Mouse (Mus musculus) ES-Bruce4 (cell line): ENCODE measurements at regions not wholly inside any gene's neighbourhood (a gene's known extent, or its start where the extent isn't known, plus 50 kb on each side); places are given as distances from the start of the nearest gene placed in this dataset.
"Not testable (repeated sequence)": the region's sequence is repeated elsewhere in the genome, so short reads cannot be mapped to it uniquely, and the experiment has no call there.

Experiments
- H3K27ac ChIP-seq: 2 replicates; pipeline ENCODE4 v1.5.1; 2012; ENCODE audit warnings: low read length, inconsistent platforms; ENCODE audit not compliant: insufficient read depth
- H3K27me3 ChIP-seq: 2 replicates; pipeline ENCODE4 v1.6.1; 2012; ENCODE audit warnings: mild to moderate bottlenecking, low read length, inconsistent platforms; ENCODE audit not compliant: control insufficient read depth, poor library complexity, insufficient read depth, severe bottlenecking
- H3K36me3 ChIP-seq: 2 replicates; pipeline ENCODE4 v1.6.1; 2012; ENCODE audit warnings: inconsistent platforms, mild to moderate bottlenecking, low read length, moderate library complexity; ENCODE audit not compliant: control insufficient read depth, poor library complexity, insufficient read depth, severe bottlenecking
- H3K4me1 ChIP-seq: one replicate; pipeline ENCODE4 v1.8.1; 2011; ENCODE audit warnings: low read length; ENCODE audit not compliant: control insufficient read depth, insufficient read depth
- H3K4me3 ChIP-seq: 2 replicates; pipeline ENCODE4 v1.5.1; 2011; ENCODE audit warnings: low read depth, mild to moderate bottlenecking, low read length
- H3K9ac ChIP-seq: 2 replicates; pipeline ENCODE4 v1.6.1; 2012; ENCODE audit warnings: low read depth, mild to moderate bottlenecking, inconsistent platforms; ENCODE audit not compliant: poor library complexity, severe bottlenecking
- H3K9me3 ChIP-seq: replicated peaks from 2 replicates; pipeline ENCODE4 v1.6.1; 2012; ENCODE audit warnings: mild to moderate bottlenecking, low read length, inconsistent platforms; ENCODE audit not compliant: control insufficient read depth, poor library complexity, insufficient read depth, severe bottlenecking
- CTCF ChIP-seq: IDR thresholded peaks from one replicate; pipeline ENCODE4 v1.8.1; 2011; ENCODE audit warnings: low read depth, low read length
- EP300 ChIP-seq: IDR thresholded peaks from 2 replicates; pipeline ENCODE4 v1.6.1; 2011; ENCODE audit warnings: low read depth, low read length; ENCODE audit not compliant: insufficient read depth
- POLR2A ChIP-seq: IDR thresholded peaks from one replicate; pipeline ENCODE4 v1.8.1; 2011; ENCODE audit warnings: low read length; ENCODE audit not compliant: insufficient read depth

DNA sequence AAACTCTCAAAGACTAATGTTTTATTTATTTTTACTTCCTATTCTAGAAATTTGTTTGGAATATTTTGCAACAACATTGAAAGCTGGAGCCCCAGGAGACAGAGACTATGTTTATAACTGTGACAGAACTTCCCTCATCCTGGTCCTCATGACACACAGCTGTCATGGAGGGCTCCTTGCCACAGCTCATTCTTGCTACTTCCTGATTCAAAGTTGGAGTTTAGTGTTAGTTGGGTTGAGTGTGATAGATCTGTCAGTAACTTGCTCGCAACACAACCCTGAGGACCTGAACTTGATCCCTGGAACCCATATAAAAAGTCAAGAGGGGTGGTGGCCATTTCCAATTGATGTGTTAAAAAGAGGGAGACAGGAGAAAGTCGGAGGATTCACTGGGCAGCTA, 328.3 kb upstream of the Nox3 start:
- no peak overlapping the region for H3K9ac ChIP-seq
- no peak for TF ChIP-seq CTCF
- TF ChIP-seq POLR2A: no peak
- TF ChIP-seq EP300: no peak
- no peaks in the 10 kb centered on the region for H3K4me1 ChIP-seq
- H3K27me3 ChIP-seq: no peaks in the 10 kb centered on the region
- H3K36me3 ChIP-seq: no peaks in the 10 kb centered on the region
- H3K4me3 ChIP-seq: no peak overlapping the region
- H3K27ac ChIP-seq: no peak overlapping the region
- no peaks in the 10 kb centered on the region for H3K9me3 ChIP-seq

DNA sequence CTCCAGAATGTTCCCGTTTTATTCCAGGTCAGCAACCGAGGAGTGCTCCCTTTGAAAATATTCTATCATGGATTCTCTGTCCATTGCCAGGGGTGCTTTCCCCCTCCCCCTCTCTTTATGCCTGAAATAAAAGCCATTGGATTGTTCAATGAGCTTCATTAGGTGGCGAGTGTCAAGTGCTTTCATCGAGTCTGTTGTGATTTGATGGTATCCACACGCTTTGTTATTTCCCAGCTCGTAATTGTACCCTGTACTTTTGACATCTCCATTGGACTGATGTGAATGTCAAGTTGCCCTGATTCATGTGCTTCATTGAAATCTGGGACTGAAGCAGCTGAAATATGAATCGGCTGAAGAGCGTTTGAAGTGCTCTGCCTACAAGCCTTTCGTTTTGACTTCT, 333.1 kb upstream of the Nox3 start:
- H3K4me1 ChIP-seq: no peaks in the 10 kb centered on the region
- no peaks in the 10 kb centered on the region for H3K27me3 ChIP-seq
- no peak overlapping the region for H3K27ac ChIP-seq
- no peak overlapping the region for H3K9ac ChIP-seq
- no peaks in the 10 kb centered on the region for H3K36me3 ChIP-seq
- TF ChIP-seq EP300 (no peak), POLR2A (no peak), CTCF (no peak)
- no peak overlapping the region for H3K4me3 ChIP-seq
- no peaks in the 10 kb centered on the region for H3K9me3 ChIP-seq

DNA sequence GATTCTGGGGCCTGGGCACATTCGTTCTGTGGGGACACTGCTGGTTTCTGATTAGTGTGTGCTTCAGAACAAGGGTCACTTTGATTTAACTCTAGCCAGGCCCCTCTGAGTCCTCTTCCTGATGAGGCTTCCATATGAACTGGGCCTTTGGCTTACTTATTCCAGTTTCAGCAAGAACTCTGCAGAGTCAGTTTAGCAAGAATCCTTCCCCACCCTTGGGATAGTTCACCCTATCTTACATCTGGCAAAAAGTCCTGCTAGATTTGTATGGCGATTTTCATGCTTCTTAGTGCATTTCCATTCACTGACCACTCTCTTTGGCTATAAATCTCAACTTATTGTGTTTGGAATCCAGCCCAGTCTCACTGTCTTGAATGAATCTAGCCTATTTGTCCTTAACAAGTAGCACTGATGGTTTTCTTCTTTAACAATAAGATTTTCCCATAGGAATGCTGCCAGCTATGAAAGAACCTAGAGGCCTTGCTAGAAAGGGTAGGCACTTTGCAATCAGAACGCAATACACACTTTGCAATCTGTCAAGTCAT, 338.8 kb upstream of the Nox3 start:
- H3K27ac ChIP-seq: no peak overlapping the region
- no peaks in the 10 kb centered on the region for H3K27me3 ChIP-seq
- H3K9ac ChIP-seq: no peak overlapping the region
- no peak overlapping the region for H3K4me3 ChIP-seq
- TF ChIP-seq CTCF (no peak), EP300 (no peak), POLR2A (no peak)
- H3K9me3 ChIP-seq: no peaks in the 10 kb centered on the region
- no peaks in the 10 kb centered on the region for H3K36me3 ChIP-seq
- no peaks in the 10 kb centered on the region for H3K4me1 ChIP-seq

DNA sequence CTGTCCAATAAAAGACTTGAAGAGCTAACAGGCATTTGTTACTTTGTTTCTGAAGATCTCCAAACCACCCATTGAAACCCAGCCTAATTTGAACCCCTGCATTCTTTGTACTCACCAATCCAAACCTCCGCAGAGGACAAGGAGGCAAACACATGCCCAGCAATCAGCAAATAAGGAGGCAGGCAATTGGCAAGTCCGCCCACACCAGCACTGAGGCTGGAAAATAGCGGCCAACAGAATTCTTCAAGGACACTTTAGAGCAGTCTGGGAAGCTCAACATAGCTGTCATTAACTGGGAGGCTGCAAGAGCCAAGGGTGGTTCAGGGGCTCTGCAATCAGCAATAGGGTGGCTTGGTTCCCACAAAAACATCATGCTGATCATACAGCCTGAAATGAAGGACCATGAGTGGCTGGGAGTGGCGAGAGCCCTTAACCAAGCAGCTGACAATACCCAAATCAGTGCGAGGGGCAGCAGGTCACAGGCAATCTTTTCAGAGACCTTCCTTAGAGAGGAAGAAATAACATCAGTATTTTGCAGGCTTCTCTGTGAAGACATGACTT, 344.1 kb upstream of the Nox3 start:
- no peak overlapping the region for H3K4me3 ChIP-seq
- no peak overlapping the region for H3K27ac ChIP-seq
- H3K9ac ChIP-seq: no peak overlapping the region
- no peaks in the 10 kb centered on the region for H3K9me3 ChIP-seq
- H3K27me3 ChIP-seq: no peaks in the 10 kb centered on the region
- TF ChIP-seq POLR2A (no peak), EP300 (no peak), CTCF (no peak)
- H3K36me3 ChIP-seq: no peaks in the 10 kb centered on the region
- H3K4me1 ChIP-seq: no peaks in the 10 kb centered on the region

DNA sequence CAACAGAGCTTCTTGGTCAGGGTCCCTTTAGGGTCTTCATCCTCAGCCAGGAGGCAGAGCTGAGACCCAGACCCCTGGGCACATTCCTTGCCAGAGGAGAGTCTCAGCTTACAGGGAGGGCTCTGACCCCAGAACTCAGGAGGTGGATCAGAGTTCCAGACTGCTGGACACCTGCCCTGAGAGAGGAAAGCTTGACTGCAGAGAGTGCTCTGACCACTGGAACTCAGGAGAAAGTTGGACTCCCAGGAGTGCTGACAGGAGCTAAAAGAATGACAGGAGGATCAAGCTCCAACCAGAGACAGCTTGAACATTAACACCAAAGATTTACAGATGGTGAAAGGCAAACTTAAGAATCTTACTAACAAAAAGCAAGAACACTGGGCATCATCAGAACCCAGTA, 364.1 kb upstream of the Nox3 start:
- H3K27me3 ChIP-seq, H3K4me3 ChIP-seq, H3K27ac ChIP-seq, H3K36me3 ChIP-seq, H3K9ac ChIP-seq, H3K4me1 ChIP-seq, H3K9me3 ChIP-seq: not testable (repeated sequence)

DNA sequence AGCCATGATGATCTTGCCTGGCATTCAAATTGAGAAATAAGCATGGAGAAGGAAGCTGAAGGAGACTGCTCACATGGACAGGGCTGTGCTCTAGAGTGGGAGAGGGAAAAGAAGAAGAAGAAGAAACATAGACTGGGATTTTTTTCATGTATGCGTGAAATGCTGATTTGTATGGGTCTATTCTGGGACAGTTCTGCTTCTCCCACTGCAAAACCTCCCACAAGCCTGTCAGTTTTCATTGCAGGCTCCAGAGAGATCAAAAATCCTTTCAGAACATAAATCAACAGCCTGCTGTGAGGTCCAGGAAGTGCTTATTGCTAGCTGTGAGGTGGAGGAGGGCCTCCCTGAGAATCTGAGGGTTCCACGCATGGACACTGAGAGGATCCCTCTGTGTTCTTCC, 377.3 kb upstream of the Nox3 start:
- no peaks in the 10 kb centered on the region for H3K9me3 ChIP-seq
- no peak overlapping the region for H3K4me3 ChIP-seq
- no peaks in the 10 kb centered on the region for H3K36me3 ChIP-seq
- H3K9ac ChIP-seq: no peak overlapping the region
- TF ChIP-seq CTCF: no peak
- TF ChIP-seq POLR2A: no peak
- no peak for TF ChIP-seq EP300
- H3K27ac ChIP-seq: no peak overlapping the region
- H3K27me3 ChIP-seq: no peaks in the 10 kb centered on the region
- H3K4me1 ChIP-seq: no peaks in the 10 kb centered on the region
